Mouse (Mus musculus) adrenal gland, postnatal 4 days (tissue): ENCODE measurements at regions not wholly inside any gene's neighbourhood (a gene's known extent, or its start where the extent isn't known, plus 50 kb on each side); places are given as distances from the start of the nearest gene placed in this dataset.

Experiments
- DNase-seq, 2 experiments: peaks; one replicate each; pipeline ENCODE4 v3.0.0; 2021 to 2022; ENCODE audit warnings: low spot score in 2 of 2, mixed read lengths in 2 of 2

GRCm38 (mm10) chr10:123997260-123997659 lies 733.5 kb downstream of the Fam19a2 start:
- DNase-seq: no peak

- DNase-seq: no peak
These were observed 735.2 kb downstream of the Fam19a2 start for GRCm38 (mm10) chr10:123998959-123999358.

- no peak for DNase-seq
These were observed 781.2 kb downstream of the Fam19a2 start for GRCm38 (mm10) chr10:124045031-124045430.

GRCm38 (mm10) chr10:124045791-124046190 lies 782.0 kb downstream of the Fam19a2 start:
- no peak for DNase-seq

- no peak for DNase-seq
These were observed 819.0 kb downstream of the Fam19a2 start for GRCm38 (mm10) chr10:124082756-124083155.

- DNase-seq: no peak
These were observed 826.8 kb downstream of the Fam19a2 start for GRCm38 (mm10) chr10:124090547-124090946.

GRCm38 (mm10) chr10:124091364-124091763 lies 827.6 kb downstream of the Fam19a2 start:
- no peak for DNase-seq

GRCm38 (mm10) chr10:124119585-124119984 lies 855.8 kb downstream of the Fam19a2 start:
- no peak for DNase-seq

GRCm38 (mm10) chr10:124138456-124138855 lies 874.7 kb downstream of the Fam19a2 start:
- DNase-seq: no peak

GRCm38 (mm10) chr10:124142336-124142735 lies 878.5 kb downstream of the Fam19a2 start:
- DNase-seq: no peak

GRCm38 (mm10) chr10:124146751-124147469 lies 883.1 kb downstream of the Fam19a2 start:
- no peak for DNase-seq

- no peak for DNase-seq
These were observed 899.6 kb downstream of the Fam19a2 start for GRCm38 (mm10) chr10:124163441-124163840.

- no peak for DNase-seq
These were observed 911.8 kb downstream of the Fam19a2 start for GRCm38 (mm10) chr10:124175598-124175997.

GRCm38 (mm10) chr10:124208317-124208716 lies 944.5 kb downstream of the Fam19a2 start:
- no peak for DNase-seq

- no peak for DNase-seq
These were observed 955.7 kb downstream of the Fam19a2 start for GRCm38 (mm10) chr10:124219461-124219860.

- DNase-seq: no peak
These were observed 958.3 kb downstream of the Fam19a2 start for GRCm38 (mm10) chr10:124222068-124222467.

- DNase-seq: no peak
These were observed 963.3 kb downstream of the Fam19a2 start for GRCm38 (mm10) chr10:124227061-124227460.

- DNase-seq: no peak
These were observed 985.6 kb downstream of the Fam19a2 start for GRCm38 (mm10) chr10:124249358-124249757.

GRCm38 (mm10) chr10:124250004-124250403 lies 986.2 kb downstream of the Fam19a2 start:
- no peak for DNase-seq

GRCm38 (mm10) chr10:124288301-124288995 lies 1024.7 kb downstream of the Fam19a2 start:
- DNase-seq: no peak

GRCm38 (mm10) chr10:124297198-124297677 lies 1033.4 kb downstream of the Fam19a2 start:
- no peak for DNase-seq

GRCm38 (mm10) chr10:124304683-124305082 lies 1040.9 kb downstream of the Fam19a2 start:
- no peak for DNase-seq

GRCm38 (mm10) chr10:124305644-124306043 lies 1041.8 kb downstream of the Fam19a2 start:
- DNase-seq: no peak
